In the genomic region with DNA sequence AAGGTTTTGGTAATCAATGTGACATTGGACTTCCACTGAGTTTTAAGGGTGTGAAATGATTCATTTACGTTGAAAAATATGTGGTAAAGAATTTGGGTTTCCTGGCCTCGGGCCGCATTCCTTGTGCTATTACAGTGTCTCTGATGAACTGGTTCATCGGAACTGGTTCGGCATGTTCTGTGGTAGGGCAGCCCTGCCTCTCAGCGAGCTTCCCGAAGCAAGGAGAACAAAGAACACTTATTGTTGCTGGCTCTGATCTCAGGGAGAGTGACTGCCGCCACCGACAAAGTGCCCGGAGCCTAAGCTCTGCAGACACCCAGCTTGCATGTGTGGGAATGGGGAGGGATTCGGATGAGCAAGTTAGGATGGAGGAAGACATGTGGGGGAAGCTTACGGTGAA, we compare ENCODE assay signal across 30 mouse cellular contexts. TPM values are rescaled to one million over a fixed set of nuclear protein-coding genes. Genes with fewer than 3 reads are reported as not detected.
DNase-seq lines count a peak whose midpoint lies in the region; ATAC-seq and TF ChIP-seq lines count a peak whose summit lies in the region.
"Had no signal": no experiment of that assay in that cellular context is flagged by ENCODE, and none has a peak within 500 bp of the region (broad histone marks: within the 10 kb centered on the region; RNA-seq: fewer than 3 reads in every experiment).

No protein-coding gene starts in this region.

- WGBS in embryonic facial prominence, embryonic 15.5 days: 24% methylated on average over 12 of the region's 12 CpGs
- WGBS in kidney, adult 2 months: 55% methylated on average over 12 of the region's 12 CpGs

- H3K9me3 ChIP-seq in embryonic facial prominence, embryonic 15.5 days (replicated peaks): no peaks in the 10 kb centered on the region
- H3K9me3 ChIP-seq: intestine, embryonic 15.5 days; limb, embryonic 12.5 days had no signal

- no peak overlapping the region for H3K4me3 ChIP-seq in embryonic facial prominence, embryonic 15.5 days (replicated peaks)
- no peak overlapping the region for H3K4me3 ChIP-seq in kidney, adult 2 months (ENCODE audit: insufficient read depth, low read depth, low read length)
- H3K4me3 ChIP-seq: gastrocnemius, adult 2 months; heart, adult 2 months; heart, embryonic 13.5 days; intestine, embryonic 15.5 days; limb, embryonic 12.5 days; megakaryocyte, embryonic 14.5 days had no signal

- H3K4me1 ChIP-seq in embryonic facial prominence, embryonic 15.5 days: no peaks in the 10 kb centered on the region
- H3K4me1 ChIP-seq in kidney, adult 2 months (ENCODE audit: control insufficient read depth, insufficient read depth, low read length): no peaks in the 10 kb centered on the region
- H3K4me1 ChIP-seq: intestine, embryonic 15.5 days; limb, embryonic 12.5 days; megakaryocyte, embryonic 14.5 days had no signal

- H3K27ac ChIP-seq in embryonic facial prominence, embryonic 15.5 days (replicated peaks): 0 out of 2 replicates have a peak overlapping the region, but pooled peaks have one; percentile 34
- no peak overlapping the region for H3K27ac ChIP-seq in kidney, adult 2 months (ENCODE audit: insufficient read depth, low read depth, low read length)
- H3K27ac ChIP-seq: gastrocnemius, adult 2 months; heart, adult 2 months; heart, embryonic 13.5 days; intestine, embryonic 15.5 days; kidney, postnatal 0 days; limb, embryonic 12.5 days had no signal

- H3K9ac ChIP-seq in embryonic facial prominence, embryonic 15.5 days: no peak overlapping the region
- H3K9ac ChIP-seq: heart, embryonic 13.5 days; intestine, embryonic 15.5 days; limb, embryonic 12.5 days had no signal

- DNase-seq in embryo, embryonic 10 days (ENCODE audit: low spot score): peak; percentile 34
- DNase-seq in embryo, embryonic 10.5 days (ENCODE audit: low spot score): no peak
- DNase-seq in urinary bladder, postnatal 14 days (ENCODE audit: low spot score): peak; percentile 41
- no peak for DNase-seq in urinary bladder, postnatal 10 days (ENCODE audit: low spot score)
- peak; percentile 30 for DNase-seq in mesoderm, embryonic 11.5 days (ENCODE audit: low read depth, low spot score)
- DNase-seq in kidney, adult 2 months: no peak
- DNase-seq in adrenal gland, adult 18-20 months (ENCODE audit: low spot score in 2 of 2): no peak
- DNase-seq: adrenal gland, postnatal 10 days; cerebellum, postnatal 14 days; gastrocnemius, adult 2 months; gastrocnemius, postnatal 36 days; heart, adult 2 months; heart, postnatal 10 days; kidney, adult 8-10 months; layer of hippocampus, postnatal 36 days; lung, postnatal 4 days; midbrain, embryonic 14.5 days; spleen, adult 18-20 months; thymus, postnatal 14 days had no signal

- H3K4me2 ChIP-seq in embryonic facial prominence, embryonic 15.5 days (replicated peaks): no peak overlapping the region
- H3K4me2 ChIP-seq: heart, embryonic 13.5 days; intestine, embryonic 15.5 days; limb, embryonic 12.5 days; liver, embryonic 11.5 days had no signal

- no peaks in the 10 kb centered on the region for H3K36me3 ChIP-seq in embryonic facial prominence, embryonic 15.5 days
- H3K36me3 ChIP-seq in kidney, adult 2 months (ENCODE audit: control insufficient read depth, insufficient read depth, low read length): no peaks in the 10 kb centered on the region
- H3K36me3 ChIP-seq: heart, embryonic 13.5 days; intestine, embryonic 15.5 days; limb, embryonic 12.5 days had no signal

- TF ChIP-seq CTCF in kidney, adult 2 months (conservative IDR thresholded peaks at IDR 0.05; ENCODE audit: insufficient read depth, insufficient read length, low read depth, low read length): no peak

- no peaks in the 10 kb centered on the region for H3K27me3 ChIP-seq in embryonic facial prominence, embryonic 15.5 days
- no peaks in the 10 kb centered on the region; the same call in 1 of the 2 replicates for H3K27me3 ChIP-seq in kidney, adult 2 months (replicated peaks; ENCODE audit: control insufficient read depth, insufficient read depth, low read length)
- H3K27me3 ChIP-seq: CH12.LX; heart, embryonic 13.5 days; intestine, embryonic 15.5 days; limb, embryonic 12.5 days; megakaryocyte, embryonic 14.5 days had no signal

- ATAC-seq in embryonic facial prominence, embryonic 15.5 days (ENCODE audit: insufficient number of reproducible peaks, low FRiP score, low TSS enrichment, low read depth): no peak
- ATAC-seq: forebrain, embryonic 14.5 days; hindbrain, embryonic 16.5 days; intestine, embryonic 15.5 days had no signal

- TF ChIP-seq POLR2A in kidney, adult 2 months (IDR thresholded peaks at IDR 0.05; ENCODE audit: low read depth, low read length): no peak

RNA-seq across cellular contexts. Expression of gene Akap6, which starts 50.8 kb away (rescaled TPM):
- 2.2 and 3.2 TPM in 2 replicates for polyA plus RNA-seq in embryonic facial prominence, embryonic 15.5 days (2015; fragmentation: Nextera tagmentation; extraction: Ambion mirVana)
- polyA plus RNA-seq in kidney, adult 2 months (2012; rRNA removed): 0.22 and 0.25 TPM in 2 replicates
- 1 to 10 TPM; 2.2 to 2.5 TPM for total RNA-seq in adrenal gland, adult 18-20 months (2021)
- total RNA-seq: monocyte, adult 5-6 weeks had no signal

Comparison
In these comparisons a context has a peak if more than half of its experiments do, and no peak if none do; other contexts are left out.
1. DNase-seq: peak in embryo, embryonic 10 days (single experiment), urinary bladder, postnatal 14 days (single experiment) and mesoderm, embryonic 11.5 days (single experiment); none in embryo, embryonic 10.5 days (single experiment), urinary bladder, postnatal 10 days (single experiment), kidney, adult 2 months (single experiment) and adrenal gland, adult 18-20 months (0 of 2).